Mouse (Mus musculus): ENCODE data around the gene Camk2d. TPM values are rescaled to one million over a fixed set of nuclear protein-coding genes. Genes with fewer than 3 reads are reported as not detected.

Gene Camk2d
- total RNA-seq, 2 experiments from 2014 or later = 84.5 to 99.0 TPM

- no peak for DNase-seq
- intact Hi-C loops (cut with DNase I; ENCODE audit: low total_unique reads) = no loop called here
Measured at GRCm38 (mm10) chr3:126668692-126669091, 72.6 kb downstream of the Camk2d start.

GRCm38 (mm10) chr3:126670413-126670812 lies 74.3 kb downstream of the Camk2d start:
- no peak for DNase-seq
- intact Hi-C loops (cut with DNase I; ENCODE audit: low total_unique reads) = no loop called here

GRCm38 (mm10) chr3:126671292-126671691 lies 75.2 kb downstream of the Camk2d start:
- intact Hi-C loops (cut with DNase I; ENCODE audit: low total_unique reads) = no loop called here

GRCm38 (mm10) chr3:126681051-126681450 lies 84.9 kb downstream of the Camk2d start:
- intact Hi-C loops (cut with DNase I; ENCODE audit: low total_unique reads) = no loop called here
- DNase-seq = no peak

More at GRCm38 (mm10) chr3:126671292-126671691, 75.2 kb downstream of the Camk2d start:
- no peak for DNase-seq

- intact Hi-C loops (cut with DNase I; ENCODE audit: low total_unique reads) = no loop called here
- DNase-seq = no peak
Measured at GRCm38 (mm10) chr3:126681996-126682395, 85.9 kb downstream of the Camk2d start.

GRCm38 (mm10) chr3:126685363-126685762 lies 89.3 kb downstream of the Camk2d start:
- intact Hi-C loops (cut with DNase I; ENCODE audit: low total_unique reads) = no loop called here
- no peak for DNase-seq

GRCm38 (mm10) chr3:126687150-126687549 lies 91.0 kb downstream of the Camk2d start:
- DNase-seq = no peak
- intact Hi-C loops (cut with DNase I; ENCODE audit: low total_unique reads) = no loop called here

- no peak for DNase-seq
- intact Hi-C loops (cut with DNase I; ENCODE audit: low total_unique reads) = no loop called here
Measured at GRCm38 (mm10) chr3:126688516-126688915, 92.4 kb downstream of the Camk2d start.

- intact Hi-C loops (cut with DNase I; ENCODE audit: low total_unique reads) = no loop called here
Measured at GRCm38 (mm10) chr3:126690627-126691505, 94.8 kb downstream of the Camk2d start.

GRCm38 (mm10) chr3:126691565-126691964 lies 95.5 kb downstream of the Camk2d start:
- intact Hi-C loops (cut with DNase I; ENCODE audit: low total_unique reads) = no loop called here
- DNase-seq = no peak

More at GRCm38 (mm10) chr3:126690627-126691505, 94.8 kb downstream of the Camk2d start:
- DNase-seq = no peak

- intact Hi-C loops (cut with DNase I; ENCODE audit: low total_unique reads) = no loop called here
- no peak for DNase-seq
Measured at GRCm38 (mm10) chr3:126692797-126693196, 96.7 kb downstream of the Camk2d start.

- DNase-seq = peak; percentile 10
- intact Hi-C loops (cut with DNase I; ENCODE audit: low total_unique reads) = no loop called here
Measured at GRCm38 (mm10) chr3:126693302-126693701, 97.2 kb downstream of the Camk2d start.

- DNase-seq = peak; percentile 81
- intact Hi-C loops (cut with DNase I; ENCODE audit: low total_unique reads) = no loop called here
Measured at GRCm38 (mm10) chr3:126695456-126696293, 99.6 kb downstream of the Camk2d start.

- DNase-seq = no peak
- intact Hi-C loops (cut with DNase I; ENCODE audit: low total_unique reads) = no loop called here
Measured at GRCm38 (mm10) chr3:126696620-126697019, 100.5 kb downstream of the Camk2d start.

- intact Hi-C loops (cut with DNase I; ENCODE audit: low total_unique reads) = no loop called here
- DNase-seq = no peak
Measured at GRCm38 (mm10) chr3:126699740-126700139, 103.6 kb downstream of the Camk2d start.

GRCm38 (mm10) chr3:126701067-126701466 lies 105.0 kb downstream of the Camk2d start:
- intact Hi-C loops (cut with DNase I; ENCODE audit: low total_unique reads) = no loop called here
- no peak for DNase-seq

GRCm38 (mm10) chr3:126701586-126701985 lies 105.5 kb downstream of the Camk2d start:
- intact Hi-C loops (cut with DNase I; ENCODE audit: low total_unique reads) = no loop called here
- no peak for DNase-seq

- DNase-seq = no peak
- intact Hi-C loops (cut with DNase I; ENCODE audit: low total_unique reads) = no loop called here
Measured at GRCm38 (mm10) chr3:126705490-126705889, 109.4 kb downstream of the Camk2d start.

GRCm38 (mm10) chr3:126714281-126714680 lies 118.2 kb downstream of the Camk2d start:
- no peak for DNase-seq
- intact Hi-C loops (cut with DNase I; ENCODE audit: low total_unique reads) = no loop called here

- no peak for DNase-seq
- intact Hi-C loops (cut with DNase I; ENCODE audit: low total_unique reads) = no loop called here
Measured at GRCm38 (mm10) chr3:126723021-126723449, 126.9 kb downstream of the Camk2d start.
